Mouse (Mus musculus): ENCODE results near the gene Podnl1.

DNA sequence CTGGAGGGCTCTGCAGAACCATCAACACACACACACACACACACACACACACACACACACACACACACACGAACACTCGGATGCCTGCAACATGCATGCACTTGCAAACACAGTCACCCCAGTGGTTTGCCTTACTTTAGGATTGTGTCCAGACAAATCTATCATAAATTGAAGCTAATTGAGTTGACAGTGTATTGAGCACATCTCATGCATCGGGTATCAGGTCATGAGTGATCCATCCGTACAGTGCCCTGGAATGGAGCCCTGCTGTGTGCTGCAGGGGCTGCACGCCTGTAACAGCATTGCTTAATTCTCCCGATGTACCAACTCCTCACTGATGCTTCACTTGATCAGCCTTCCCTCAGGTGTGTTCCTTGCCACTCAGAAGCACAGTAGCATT, 10.1 kb upstream of the Podnl1 start:
- TF ChIP-seq CTCF (conservative IDR thresholded peaks at IDR 0.05; ENCODE audit: insufficient read depth, insufficient read length, low read depth, low read length) (no peak), POLR2A (IDR thresholded peaks at IDR 0.05; ENCODE audit: low read depth, low read length) (no peak)
